Mouse (Mus musculus): ENCODE measurements at regions not wholly inside any gene's neighbourhood (a gene's known extent, or its start where the extent isn't known, plus 50 kb on each side); places are given as distances from the start of the nearest gene placed in this dataset.

- ATAC-seq (replicated peaks; ENCODE audit: poor library complexity): no peak
These were observed 59.9 kb upstream of the Cdh11 start for GRCm38 (mm10) chr8:102845362-102845761.

DNA sequence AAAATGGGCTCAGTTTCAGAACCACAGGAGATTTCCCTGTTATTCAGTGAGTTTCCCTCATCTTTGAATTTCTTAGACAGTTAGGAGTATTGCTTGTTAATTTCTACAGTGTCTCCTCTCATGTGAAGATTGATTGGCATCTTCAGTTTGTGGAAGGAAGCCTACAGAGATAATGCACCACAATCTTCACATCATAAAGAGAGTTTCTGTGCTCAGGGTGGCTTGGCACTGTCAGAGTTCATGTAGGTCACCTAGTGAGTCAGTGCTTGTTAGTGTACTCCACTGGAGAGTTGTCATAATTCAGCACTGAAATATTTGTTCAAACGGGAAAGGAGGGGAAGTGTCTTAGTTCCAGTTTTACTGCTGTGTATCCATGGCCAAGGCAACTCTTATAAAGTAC lies 74.6 kb upstream of the Cdh11 start:
- no peak for ATAC-seq (replicated peaks; ENCODE audit: poor library complexity)

GRCm38 (mm10) chr8:102899525-102899924 lies 114.1 kb upstream of the Cdh11 start:
- ATAC-seq (replicated peaks; ENCODE audit: poor library complexity): no peak

DNA sequence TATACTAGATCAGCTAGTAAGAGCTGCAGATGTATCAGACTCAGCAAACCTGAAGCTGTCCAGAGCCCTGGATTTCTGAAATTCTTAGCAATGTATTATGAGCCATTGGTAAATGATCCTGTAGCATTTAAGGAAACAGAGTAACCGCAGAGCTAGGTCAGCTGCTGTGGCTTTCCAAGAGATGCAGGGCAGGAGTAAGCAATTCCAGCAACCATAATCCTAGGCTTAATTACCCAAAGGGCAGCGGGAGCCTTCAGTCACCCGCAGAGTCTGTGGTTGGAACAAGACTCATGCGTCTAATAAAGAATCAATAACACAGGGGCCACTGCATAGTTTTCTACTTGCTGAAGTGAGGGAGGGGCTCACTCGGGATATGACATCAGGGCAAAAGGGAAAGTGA lies 115.2 kb upstream of the Cdh11 start:
- ATAC-seq (replicated peaks; ENCODE audit: poor library complexity): no peak

- ATAC-seq (replicated peaks; ENCODE audit: poor library complexity): no peak
These were observed 122.0 kb upstream of the Cdh11 start for GRCm38 (mm10) chr8:102907444-102907843.

GRCm38 (mm10) chr8:102931342-102931835 lies 145.9 kb upstream of the Cdh11 start:
- no peak for ATAC-seq (replicated peaks; ENCODE audit: poor library complexity)

DNA sequence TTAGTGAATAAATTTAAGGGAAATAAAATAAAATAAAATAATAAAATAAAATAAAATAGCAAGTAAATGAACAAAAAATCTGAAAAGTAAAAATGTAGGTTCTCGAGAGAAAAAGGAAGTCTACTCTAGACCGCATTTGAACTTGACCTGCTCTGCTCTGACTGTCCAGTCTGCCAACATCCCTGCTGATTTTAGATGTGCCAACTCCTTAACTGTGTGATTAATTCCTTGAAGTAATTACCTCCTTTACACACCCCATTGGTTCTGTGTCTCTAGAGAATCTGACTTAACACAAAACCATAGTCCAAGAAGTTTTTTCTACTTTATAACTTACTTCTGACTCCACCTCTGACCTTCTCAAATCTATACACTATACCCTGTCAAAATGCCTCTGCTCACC lies 153.3 kb upstream of the Cdh11 start:
- ATAC-seq (replicated peaks; ENCODE audit: poor library complexity): no peak

DNA sequence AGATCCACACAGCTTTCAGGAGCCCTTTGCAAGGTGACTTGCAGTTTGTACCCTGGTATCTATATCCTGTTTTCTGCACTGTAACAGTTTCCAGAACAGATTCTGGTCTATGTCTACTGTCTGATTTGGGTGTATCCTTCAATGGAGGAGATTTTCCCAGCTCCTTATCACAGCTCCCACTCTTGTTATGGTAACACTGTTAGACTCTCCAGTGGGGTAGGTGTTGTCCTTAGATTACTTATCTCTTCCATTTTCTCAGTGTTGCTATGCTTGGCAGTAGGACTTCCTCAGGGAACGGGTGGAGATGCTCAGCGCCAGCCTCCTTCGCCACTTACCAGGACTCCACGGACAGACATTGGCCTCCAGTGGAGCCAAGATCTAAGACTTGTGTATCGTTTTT lies 160.1 kb upstream of the Cdh11 start:
- ATAC-seq (replicated peaks; ENCODE audit: poor library complexity): no peak

- no peak for ATAC-seq (replicated peaks; ENCODE audit: poor library complexity)
These were observed 192.7 kb upstream of the Cdh11 start for GRCm38 (mm10) chr8:102978161-102978581.

DNA sequence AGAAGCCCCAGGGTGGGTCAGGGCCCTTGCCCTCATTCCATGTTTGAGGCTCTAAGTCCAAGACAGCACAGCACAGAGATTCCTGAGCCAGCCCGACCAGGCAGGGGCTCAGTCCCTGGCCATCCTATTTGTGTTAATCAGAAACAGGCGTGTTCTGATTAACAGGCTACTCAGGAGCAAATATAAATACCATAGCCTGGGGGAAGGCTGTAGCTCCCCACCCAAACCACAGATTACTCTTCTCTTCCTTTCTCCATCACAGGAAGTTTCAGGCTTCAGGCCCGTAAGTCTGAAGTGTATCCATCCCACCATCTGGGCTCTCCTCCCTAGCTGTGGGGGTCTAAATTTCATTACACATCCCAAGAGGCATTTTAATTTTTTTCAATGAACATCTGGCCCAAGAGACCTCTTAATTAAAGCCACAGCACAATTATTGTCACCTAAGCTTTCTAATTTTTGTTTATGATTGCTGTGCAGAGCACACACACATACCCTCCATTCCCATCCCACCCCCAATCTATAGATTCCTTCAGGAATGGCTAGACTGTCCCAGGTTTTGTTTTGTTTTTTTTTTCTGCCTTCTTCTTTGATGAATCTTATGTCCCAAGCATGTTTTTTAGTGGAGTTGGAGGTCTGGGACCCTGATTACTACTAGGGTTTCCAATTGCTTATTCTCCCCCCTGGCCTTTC lies 197.9 kb upstream of the Cdh11 start:
- no peak for ATAC-seq (replicated peaks; ENCODE audit: poor library complexity)

DNA sequence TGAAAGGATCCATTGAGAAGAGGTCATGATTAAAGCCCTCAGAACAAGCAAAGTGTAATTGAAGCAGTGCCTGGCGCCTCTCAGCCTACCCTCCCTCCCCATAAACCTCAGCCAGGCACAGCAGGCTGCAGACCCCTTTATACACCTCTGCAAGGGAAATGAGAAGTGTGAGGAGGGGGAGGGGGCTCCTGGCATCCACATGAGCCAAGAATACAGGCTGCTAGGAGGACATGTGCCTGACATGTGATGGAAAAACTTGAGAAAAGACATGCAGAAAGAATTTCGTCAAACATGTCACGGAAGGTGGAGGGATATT lies 198.4 kb upstream of the Cdh11 start:
- ATAC-seq (replicated peaks; ENCODE audit: poor library complexity): no peak

- no peak for ATAC-seq (replicated peaks; ENCODE audit: poor library complexity)
These were observed 222.0 kb upstream of the Cdh11 start for GRCm38 (mm10) chr8:103007284-103007984.

DNA sequence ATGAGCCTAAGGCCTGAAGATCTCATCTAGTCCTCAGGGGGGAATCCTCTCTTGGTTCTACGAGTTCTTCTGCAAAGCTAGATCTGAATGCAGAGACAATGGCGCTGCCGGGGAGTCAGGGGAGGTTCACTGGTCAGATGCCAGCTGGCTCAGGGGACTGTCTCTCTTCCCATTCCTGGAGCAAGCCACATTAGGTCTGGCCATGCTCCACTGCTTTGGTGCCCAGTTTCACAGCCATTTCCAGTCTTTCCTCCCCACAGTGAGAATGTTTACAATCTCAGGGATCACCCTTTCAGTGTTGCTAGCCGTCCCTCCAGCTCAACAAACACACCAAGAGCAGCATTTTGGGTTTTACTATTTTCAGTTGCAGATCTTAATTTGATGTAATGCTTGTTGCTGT lies 233.7 kb upstream of the Cdh11 start:
- ATAC-seq (replicated peaks; ENCODE audit: poor library complexity): no peak

- no peak for ATAC-seq (replicated peaks; ENCODE audit: poor library complexity)
These were observed 237.8 kb upstream of the Cdh11 start for GRCm38 (mm10) chr8:103023237-103023636.

GRCm38 (mm10) chr8:103031708-103032107 lies 246.3 kb upstream of the Cdh11 start:
- no peak for ATAC-seq (replicated peaks; ENCODE audit: poor library complexity)

DNA sequence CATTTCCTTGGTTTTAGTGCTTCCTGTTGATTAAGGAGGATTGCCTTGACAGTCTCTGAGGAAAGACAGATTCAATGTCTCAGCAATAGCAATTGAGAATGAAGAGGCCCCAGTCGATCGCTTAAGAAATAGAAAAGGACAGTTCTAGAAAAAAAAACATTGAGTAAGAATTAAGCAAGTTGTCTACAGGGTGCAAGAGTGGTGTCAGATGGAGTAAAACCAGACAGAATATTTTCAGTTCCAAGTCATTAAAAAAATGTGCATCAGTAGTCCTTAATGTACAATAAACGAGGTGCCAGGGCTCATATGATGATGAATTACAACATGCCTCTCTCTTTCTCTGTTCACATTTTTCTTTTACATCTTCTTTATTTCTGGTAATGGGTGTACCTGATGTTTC lies 248.5 kb upstream of the Cdh11 start:
- ATAC-seq (replicated peaks; ENCODE audit: poor library complexity): no peak

- ATAC-seq (replicated peaks; ENCODE audit: poor library complexity): no peak
These were observed 286.7 kb upstream of the Cdh11 start for GRCm38 (mm10) chr8:103072079-103072635.

DNA sequence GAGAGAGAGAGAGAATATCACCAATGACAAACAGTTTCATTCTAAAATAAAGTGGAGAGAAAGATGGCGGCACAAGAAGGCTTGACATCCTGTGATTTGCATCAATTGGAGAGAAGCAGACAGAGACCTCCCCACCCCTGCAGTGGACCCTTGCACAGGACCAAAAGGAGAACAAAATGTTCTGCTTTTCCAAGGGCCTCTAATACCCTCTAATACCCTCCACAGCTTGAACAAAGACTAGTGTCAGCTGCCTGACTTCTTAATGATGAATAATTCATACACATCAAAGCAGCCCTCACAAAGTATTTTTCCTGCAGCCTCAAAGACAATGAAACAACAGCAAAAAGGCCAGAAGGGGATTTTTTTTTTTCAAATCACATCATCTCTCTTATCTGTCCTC lies 287.2 kb upstream of the Cdh11 start:
- no peak for ATAC-seq (replicated peaks; ENCODE audit: poor library complexity)

DNA sequence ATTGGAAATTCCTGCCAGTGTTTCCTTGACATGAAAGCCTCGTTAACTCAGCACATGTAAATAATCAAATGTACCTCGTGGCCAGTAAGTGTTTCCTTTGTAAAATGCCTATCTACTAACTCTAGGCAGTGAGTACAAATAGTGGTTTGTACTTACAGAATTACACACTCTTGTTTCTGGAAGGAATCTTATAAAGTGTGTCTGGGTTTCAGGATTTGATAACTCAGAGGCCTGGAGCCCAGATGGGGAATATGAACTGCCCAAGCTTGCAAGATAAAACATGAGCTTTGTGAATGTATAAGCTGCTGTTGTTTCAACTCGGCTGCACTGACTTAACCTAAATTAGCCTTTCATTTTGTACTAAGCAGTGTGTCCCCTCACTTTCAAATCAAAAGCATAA lies 293.1 kb upstream of the Cdh11 start:
- no peak for ATAC-seq (replicated peaks; ENCODE audit: poor library complexity)

DNA sequence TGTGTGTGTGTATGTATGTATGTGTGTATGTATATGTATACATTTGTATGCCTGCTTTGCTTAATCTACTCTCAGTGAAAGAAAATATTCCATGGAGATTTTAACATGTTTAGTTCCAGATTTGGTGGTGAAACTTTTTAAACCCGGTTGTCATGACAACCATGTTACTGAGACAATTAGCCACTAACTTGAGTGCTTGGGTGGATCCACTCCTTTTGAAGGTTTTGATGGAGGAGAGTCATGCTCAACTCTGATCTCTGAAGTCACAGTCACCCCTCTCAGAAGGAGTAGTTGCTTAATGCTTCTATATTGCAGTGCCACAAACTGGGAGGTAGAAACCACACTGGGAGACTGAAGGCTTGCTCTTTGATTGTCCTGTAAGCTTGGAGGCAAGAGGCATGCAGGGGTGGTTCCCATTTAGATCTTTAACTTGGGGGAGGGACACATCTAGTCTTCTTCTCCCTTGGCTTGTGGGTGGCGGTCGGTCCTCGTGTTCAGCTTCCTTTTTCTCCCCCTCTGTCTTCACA lies 301.6 kb upstream of the Cdh11 start:
- no peak for ATAC-seq (replicated peaks; ENCODE audit: poor library complexity)

DNA sequence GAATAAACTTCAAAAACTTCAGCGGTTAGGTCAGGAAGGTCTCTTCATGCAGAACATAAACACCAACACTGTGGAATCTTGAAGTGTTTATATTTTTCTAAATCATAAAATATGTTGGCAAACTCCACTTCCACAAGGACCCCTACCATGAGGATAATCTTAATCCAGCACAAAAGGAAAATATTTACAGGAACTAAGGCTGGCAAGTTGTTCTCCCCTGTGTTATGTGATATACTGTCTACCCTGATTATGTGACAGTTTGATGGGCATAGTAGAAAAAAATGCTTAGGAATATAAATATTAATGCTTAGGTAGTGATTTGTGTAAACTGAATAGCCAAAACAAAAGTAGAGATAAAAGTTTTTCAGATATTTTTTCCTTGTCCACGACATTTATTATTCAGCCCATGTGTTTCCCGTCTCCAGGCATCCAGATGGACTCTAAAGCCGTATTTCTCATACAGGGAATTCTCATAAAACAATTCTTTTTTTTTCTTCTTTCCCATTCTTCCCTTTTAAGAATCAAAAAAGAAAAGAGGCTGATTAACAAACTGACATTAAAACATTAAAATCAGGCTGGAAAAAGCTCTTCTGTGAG lies 311.2 kb upstream of the Cdh11 start:
- no peak for ATAC-seq (replicated peaks; ENCODE audit: poor library complexity)

DNA sequence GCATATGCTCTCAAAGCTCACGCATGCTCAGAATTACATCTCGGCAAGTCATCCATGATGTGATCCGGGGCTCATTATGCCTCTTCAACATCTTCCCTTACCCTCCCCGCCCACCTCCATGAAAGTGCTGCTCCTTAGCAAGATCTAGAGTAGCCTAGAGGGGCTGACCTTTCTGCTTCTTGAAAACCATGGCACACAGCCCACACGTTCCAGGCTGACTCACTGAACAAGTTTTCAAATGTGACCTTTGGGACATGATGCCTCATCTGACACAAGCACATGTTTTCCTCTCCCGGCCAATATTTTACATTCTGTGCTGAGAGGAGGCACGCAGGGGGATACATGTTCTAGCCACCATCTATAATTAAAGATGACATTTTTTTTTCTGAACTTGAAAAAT lies 340.1 kb upstream of the Cdh11 start:
- ATAC-seq (replicated peaks; ENCODE audit: poor library complexity): no peak
